Mouse (Mus musculus) heart, postnatal 14 days (tissue): Measurements from ENCODE around the gene Fam45a. TPM values are rescaled to one million over a fixed set of nuclear protein-coding genes. Genes with fewer than 3 reads are reported as not detected.
"Not testable (repeated sequence)": the region's sequence is repeated elsewhere in the genome, so short reads cannot be mapped to it uniquely, and the experiment has no call there.

ENCODE experiments used
- DNase-seq, 2 experiments: peaks; one replicate each; pipeline ENCODE4 v3.0.0; 2021 to 2022
- intact Hi-C: fragments of 180-260 bp; cut with DNase I; formaldehyde crosslinking; loops from one replicate; pipeline ENCODE4 v1.15.1; 2025
- microRNA-seq, 2 experiments: library from miRNA; unstranded; fragments of <30 nt; microRNA quantifications; one replicate each; pipeline ENCODE4 v1.2.0; 2021 to 2022
- total RNA-seq, 2 experiments: library from RNA; stranded (reverse); gene quantifications; 2 replicates each; pipeline ENCODE4 v1.2.3; 2021

The Fam45a gene
- total RNA-seq, 2 experiments from 2014 or later, result 15.4 to 16.9 TPM

DNA sequence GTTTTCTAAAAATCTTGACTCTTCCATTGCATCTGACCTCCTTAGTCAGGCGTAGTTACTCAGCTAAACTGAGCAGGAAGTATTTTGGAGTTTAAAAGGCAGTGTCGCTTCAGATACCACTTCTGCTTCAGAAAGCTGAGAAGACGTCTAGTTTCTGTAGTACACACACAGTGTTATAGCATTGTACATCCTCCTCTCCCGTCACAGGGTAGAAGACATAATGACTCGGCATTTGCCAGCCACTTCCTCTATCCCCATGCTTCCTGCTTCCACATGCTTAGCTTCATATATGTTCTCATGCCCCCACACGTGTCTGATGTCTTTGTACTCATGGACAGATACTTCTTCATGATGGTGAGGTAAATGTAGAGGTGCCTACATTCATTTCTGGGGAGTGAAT, 7.3 kb downstream of the Fam45a start:
- intact Hi-C loops, result no loop called here
- DNase-seq, result no peak

DNA sequence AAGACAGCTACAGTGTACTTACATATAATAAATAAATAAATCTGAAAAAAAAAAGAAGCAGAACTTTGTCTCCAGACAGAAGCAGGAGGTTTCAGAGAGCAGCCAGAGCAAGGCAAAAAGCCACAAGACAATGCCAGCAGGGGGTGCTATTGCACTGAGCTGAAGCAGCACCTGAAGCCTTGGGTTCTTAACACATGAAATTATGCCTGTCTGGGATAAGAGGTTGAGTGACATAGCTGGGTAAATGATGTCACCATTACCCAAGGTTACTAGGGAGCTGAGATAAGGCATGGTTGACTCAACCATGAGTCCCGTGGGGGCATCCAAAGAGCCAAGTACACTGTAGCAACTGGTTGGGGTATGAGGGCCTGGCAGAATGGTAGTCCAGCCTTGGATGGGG, 26.4 kb downstream of the Fam45a start:
- intact Hi-C loops, result no loop called here

DNA sequence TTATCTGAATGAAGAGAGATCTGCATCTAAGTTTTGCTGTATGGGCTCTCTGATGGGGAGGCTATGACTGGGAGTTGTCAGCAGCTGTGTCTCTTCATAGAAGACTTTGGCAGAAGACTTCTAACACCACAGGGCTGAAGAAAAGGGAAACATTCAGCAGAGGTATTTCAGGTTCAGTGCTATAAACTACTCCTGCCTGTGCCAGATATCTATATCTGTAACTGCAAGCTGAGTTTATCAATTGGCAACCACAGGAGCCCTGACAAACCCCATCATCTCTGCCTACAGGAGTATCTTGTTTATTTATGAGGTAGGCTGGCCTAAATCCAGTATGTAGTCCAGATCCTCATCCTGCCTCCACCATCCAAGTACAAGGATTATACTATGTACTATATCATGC, 31.9 kb downstream of the Fam45a start:
- no peak for DNase-seq
- intact Hi-C loops, result no loop called here

More for the DNA sequence above, 26.4 kb downstream of the Fam45a start:
- DNase-seq, result peak; percentile 64 to 79

DNA sequence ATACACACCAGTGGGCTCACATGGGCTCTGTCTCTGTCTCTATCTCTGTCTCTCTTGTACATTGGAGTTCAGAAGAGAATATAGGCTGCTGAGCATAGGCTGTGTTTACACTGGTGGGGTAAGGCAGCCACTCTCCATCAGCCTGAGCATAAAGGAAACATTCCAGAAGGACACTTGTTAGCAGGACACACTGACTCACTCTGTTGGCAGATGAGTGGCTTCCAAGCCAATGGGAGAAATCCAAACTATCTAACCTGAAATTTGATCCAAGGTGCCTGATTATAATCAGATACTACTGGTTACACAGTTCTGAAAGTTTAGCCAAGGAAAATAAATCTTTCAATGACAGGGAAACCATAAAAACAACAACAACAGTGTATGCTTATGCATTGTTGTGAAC, 34.3 kb downstream of the Fam45a start:
- intact Hi-C loops, result no loop called here
- no peak for DNase-seq

DNA sequence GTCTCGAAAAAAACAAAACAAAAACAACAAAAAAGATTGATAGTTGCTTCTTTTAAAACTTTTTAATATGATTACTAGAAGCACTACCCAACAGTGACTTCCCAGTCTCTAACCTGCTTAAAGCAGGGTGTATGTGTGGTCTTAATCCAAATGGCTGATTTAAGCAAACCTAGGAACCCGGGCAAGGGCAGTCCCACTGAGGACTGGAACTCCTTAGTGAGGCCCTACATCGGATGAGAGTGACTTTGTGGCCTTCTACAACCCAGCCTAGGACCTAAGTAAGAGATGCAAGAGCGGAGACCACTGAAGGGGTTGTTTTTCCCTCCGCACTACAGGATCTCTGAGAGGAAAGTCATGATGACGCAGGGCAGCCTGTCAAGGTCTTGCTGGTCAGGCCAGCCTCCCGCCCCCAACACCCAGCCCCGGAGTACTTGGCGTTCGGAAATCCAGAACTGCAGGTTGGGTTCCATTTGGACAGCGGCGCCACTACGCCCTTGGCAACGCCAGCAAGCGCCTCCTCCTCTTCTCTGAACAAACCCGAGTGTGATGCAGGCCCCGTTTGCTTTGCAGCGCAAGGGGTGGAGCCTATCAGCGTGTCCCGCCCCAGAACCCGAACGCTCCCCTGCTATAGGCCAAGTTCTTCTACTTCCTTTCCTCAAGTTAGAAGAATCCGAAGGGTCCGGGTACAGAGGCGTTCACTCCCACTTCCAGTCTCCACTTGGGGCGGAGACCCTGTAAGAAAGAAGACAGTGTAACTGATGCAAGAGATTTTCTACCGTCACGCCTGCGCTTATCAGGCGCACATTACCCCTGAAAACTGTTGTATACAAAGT, 49.7 kb downstream of the Fam45a start, which contains the start of gene Sfxn4:
TSS of gene Sfxn4 (minus strand) at position 612 of the 833 bp plus-strand sequence.
- intact Hi-C loops, result loop anchor here (5.0 kb wide), 1 partner anchor 69 kb away; the partner anchor contains the start of gene Eif3a
- DNase-seq, result peak; percentile 88 to 89

DNA sequence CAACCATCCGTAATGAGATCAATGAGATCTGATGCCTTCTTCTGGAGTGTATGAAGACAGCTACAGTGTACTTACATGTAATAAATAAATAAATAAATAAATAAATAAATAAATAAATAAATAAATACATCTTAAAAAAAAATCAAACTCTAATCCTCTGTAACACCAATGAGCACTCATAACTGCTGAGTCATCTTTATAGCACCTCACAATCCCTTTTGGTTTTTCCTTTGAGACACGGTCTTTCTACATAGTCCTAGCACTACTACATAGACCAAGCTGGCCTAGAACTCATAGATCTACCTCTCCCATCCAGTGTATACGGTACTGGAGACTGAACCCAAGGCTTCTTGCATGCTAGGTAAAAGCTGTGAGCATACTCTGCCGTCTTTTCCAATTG, 54.8 kb downstream of the Fam45a start:
- intact Hi-C loops, DNase-seq: not testable (repeated sequence)

DNA sequence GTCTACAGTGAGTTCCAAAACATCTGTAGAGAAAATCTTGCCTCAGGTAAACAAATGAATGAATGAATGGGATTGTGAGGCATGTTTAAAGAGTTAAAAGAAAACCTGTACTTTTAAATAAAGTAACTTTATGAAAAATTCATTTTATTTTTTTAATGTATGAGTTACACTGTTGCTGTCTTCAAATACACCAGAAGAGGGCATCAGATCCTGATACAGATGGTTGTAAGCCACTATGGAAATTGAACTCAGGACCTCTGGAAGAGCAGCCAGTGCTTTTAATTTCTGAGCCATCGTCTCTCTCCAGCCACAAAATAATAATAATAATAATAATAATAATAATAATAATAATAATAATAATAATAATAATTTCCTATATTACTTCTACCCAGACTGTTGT, 59.1 kb downstream of the Fam45a start:
- intact Hi-C loops, result no loop called here
- DNase-seq, result no peak

DNA sequence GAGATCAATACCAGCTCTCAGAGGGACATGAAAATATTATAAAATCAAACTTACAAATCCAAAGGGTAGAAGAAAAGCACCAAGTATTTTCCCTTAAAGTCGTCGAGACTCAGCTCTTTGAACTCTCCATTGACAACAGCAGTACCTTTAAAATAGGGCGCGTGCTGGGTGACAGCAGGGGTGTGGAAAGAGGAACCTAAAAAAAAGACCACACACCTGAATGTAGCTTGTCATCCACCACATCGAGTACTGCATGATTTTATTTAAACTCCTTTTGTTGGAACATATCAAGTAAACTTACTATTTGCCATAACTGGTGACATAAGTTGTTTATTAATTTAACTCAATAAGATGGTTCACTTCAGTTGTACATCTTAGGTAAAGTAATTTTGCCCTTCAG, 60.0 kb downstream of the Fam45a start:
- no peak for DNase-seq
- intact Hi-C loops, result no loop called here

DNA sequence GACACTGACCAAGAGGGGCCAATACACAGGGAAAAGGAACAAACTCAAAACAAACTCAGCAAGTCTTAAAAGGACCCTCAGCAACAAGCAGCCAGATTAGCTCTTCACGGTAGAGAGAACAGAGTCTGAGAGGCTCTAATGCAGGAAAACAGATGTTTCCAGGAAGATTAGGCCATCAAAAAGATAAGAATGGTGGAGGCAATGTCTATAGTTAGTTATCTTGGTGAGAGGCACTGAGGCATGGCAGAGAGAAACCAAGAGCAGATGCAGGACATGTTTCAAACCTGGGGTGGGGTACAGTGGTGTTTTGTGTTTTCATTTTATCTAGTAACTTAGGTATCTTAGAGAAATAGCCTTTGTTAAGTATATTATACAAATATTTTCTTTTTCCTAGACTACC, 60.9 kb downstream of the Fam45a start:
- intact Hi-C loops, result no loop called here
- no peak for DNase-seq

DNA sequence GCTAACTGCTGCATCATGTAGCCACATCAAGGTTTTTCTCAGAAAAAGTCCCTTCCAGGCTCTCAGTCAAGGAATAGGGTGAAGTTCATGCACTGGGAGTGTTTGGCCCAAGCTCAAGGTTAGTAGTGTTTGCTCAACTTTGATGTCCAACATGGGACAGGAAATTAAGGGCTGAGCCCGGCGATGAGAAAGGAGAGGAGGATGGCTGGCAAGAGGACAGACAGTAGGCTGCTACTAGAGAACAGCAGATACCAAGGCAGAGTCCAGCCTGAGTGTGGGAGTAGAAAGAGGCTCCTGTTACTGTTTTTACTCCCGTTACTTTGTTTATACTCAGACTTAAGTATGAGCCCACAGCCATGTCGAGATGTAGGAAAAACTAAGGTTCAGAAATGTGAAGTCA, 62.1 kb downstream of the Fam45a start:
- intact Hi-C loops, result no loop called here
- DNase-seq, result peak in 1 of 2 experiments; percentile 21

DNA sequence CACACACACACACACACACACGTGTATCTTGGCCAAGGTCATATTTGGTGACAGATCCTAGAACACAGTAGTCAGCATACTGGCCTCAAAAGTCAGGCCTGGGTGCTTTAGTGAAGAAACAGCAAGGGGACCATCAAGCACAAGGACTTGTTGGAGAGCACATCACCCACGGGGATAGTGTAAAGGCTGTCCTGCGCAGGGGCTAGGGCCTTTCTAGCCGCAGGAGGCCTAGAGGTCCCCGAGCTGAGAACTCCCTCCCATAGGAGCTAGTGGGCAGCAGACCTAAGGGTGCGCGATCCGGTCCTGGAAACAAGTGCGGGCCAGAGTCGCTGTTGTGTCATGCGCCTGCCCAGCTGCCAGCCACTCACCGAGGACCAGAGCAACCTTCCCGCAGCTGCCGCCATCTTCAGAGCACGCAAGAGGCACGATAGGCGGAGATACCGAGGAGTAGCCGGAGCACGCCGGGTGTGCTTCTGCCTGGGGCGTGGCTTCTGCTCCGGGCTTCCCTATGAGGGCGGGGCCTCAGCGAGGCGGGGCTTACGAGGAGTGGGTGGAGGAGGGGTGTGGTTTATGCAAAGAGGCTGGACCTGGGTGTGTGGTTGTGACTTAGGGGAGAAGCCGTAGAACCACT, 62.8 kb downstream of the Fam45a start, which contains the start of gene Prdx3:
TSS of gene Prdx3 (minus strand) at position 493 of the 631 bp plus-strand sequence.
- peak; percentile 95 to 97 for DNase-seq
- intact Hi-C loops, result no loop called here

DNA sequence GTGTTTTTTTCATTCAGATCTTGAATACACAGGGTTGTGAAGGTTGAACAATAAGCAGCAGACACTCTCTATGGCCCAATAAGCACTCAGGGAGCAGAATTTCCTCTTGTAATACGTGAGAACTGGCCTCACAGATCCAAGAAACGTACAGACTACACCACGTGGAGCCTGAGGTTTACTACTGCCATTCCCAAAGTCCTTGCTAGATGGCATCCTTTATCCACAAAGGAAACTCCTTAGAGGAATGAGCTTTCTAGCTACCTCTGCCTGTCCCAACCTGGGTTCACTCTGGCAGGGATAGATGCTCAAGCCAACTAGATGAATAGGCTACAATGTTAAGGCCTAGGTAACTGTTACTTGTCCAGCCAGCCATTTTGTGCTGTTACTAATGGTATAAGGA, 71.7 kb downstream of the Fam45a start:
- intact Hi-C loops, result loop anchor here (1.0 kb wide), 1 partner anchor 201 kb away; no protein-coding TSS in a partner anchor

More for the DNA sequence above, 71.7 kb downstream of the Fam45a start:
- peak; percentile 15 to 52 for DNase-seq

Small RNAs within 50 kb of the gene (microRNA-seq; reads per million reads assigned to microRNA genes)
- gene mmu-mir-3084-1, result 0 reads per million in 2 experiments

Other genes with a start within 250 kb of the Fam45a start
- gene Cacul1, start 230.6 kb upstream of the Fam45a start, total RNA-seq, result 10 to 100 TPM; 24.8 to 28.0 TPM
- under 1 TPM; 0.29 to 0.41 TPM for gene Nanos1, start 55.6 kb upstream of the Fam45a start, total RNA-seq
- gene Eif3a, start 20.9 kb upstream of the Fam45a start, total RNA-seq, result 100 to 1,000 TPM; 103 to 108 TPM
- 1 to 10 TPM; 5.7 to 5.8 TPM for gene Sfxn4, start 49.9 kb downstream of the Fam45a start, total RNA-seq
- gene Prdx3, start 63.0 kb downstream of the Fam45a start, total RNA-seq, result 100 to 1,000 TPM; 306 to 307 TPM
- 10 to 100 TPM; 23.8 to 29.2 TPM for gene Grk5, start 78.2 kb downstream of the Fam45a start, total RNA-seq